Mouse (Mus musculus): ENCODE data around the gene Awat2.
"Not testable (repeated sequence)": the region's sequence is repeated elsewhere in the genome, so short reads cannot be mapped to it uniquely, and the experiment has no call there.

Gene Awat2

GRCm38 (mm10) chrX:100442617-100443016, at the start of gene Awat2:
Gene Awat2 (minus strand): TSS chrX:100442717.
- in situ Hi-C loops (cut with MboI; ENCODE audit: low pct_unique_long_range_greater_than_20kb in 1 of 2, low sequenced_read_pairs in 2 of 2, unreplicated experiment in 1 of 2): not testable (repeated sequence)

- in situ Hi-C loops (cut with MboI; ENCODE audit: low pct_unique_long_range_greater_than_20kb in 1 of 2, low sequenced_read_pairs in 2 of 2, unreplicated experiment in 1 of 2): no loop called here
These were observed 37.8 kb upstream of the Awat2 start for GRCm38 (mm10) chrX:100480317-100480716.

GRCm38 (mm10) chrX:100475569-100476223, 33.2 kb upstream of the Awat2 start:
- in situ Hi-C loops (cut with MboI; ENCODE audit: low pct_unique_long_range_greater_than_20kb in 1 of 2, low sequenced_read_pairs in 2 of 2, unreplicated experiment in 1 of 2): no loop called here

GRCm38 (mm10) chrX:100471491-100471890, 29.0 kb upstream of the Awat2 start:
- in situ Hi-C loops (cut with MboI; ENCODE audit: low pct_unique_long_range_greater_than_20kb in 1 of 2, low sequenced_read_pairs in 2 of 2, unreplicated experiment in 1 of 2): no loop called here

- in situ Hi-C loops (cut with MboI; ENCODE audit: low pct_unique_long_range_greater_than_20kb in 1 of 2, low sequenced_read_pairs in 2 of 2, unreplicated experiment in 1 of 2): no loop called here
These were observed 27.6 kb upstream of the Awat2 start for GRCm38 (mm10) chrX:100470126-100470525.

GRCm38 (mm10) chrX:100468047-100468446, 25.5 kb upstream of the Awat2 start:
- in situ Hi-C loops (cut with MboI; ENCODE audit: low pct_unique_long_range_greater_than_20kb in 1 of 2, low sequenced_read_pairs in 2 of 2, unreplicated experiment in 1 of 2): no loop called here

GRCm38 (mm10) chrX:100443532-100443931, 1.0 kb upstream of the Awat2 start:
- in situ Hi-C loops (cut with MboI; ENCODE audit: low pct_unique_long_range_greater_than_20kb in 1 of 2, low sequenced_read_pairs in 2 of 2, unreplicated experiment in 1 of 2): no loop called here

GRCm38 (mm10) chrX:100432311-100432710, 10.2 kb downstream of the Awat2 start:
- in situ Hi-C loops (cut with MboI; ENCODE audit: low pct_unique_long_range_greater_than_20kb in 1 of 2, low sequenced_read_pairs in 2 of 2, unreplicated experiment in 1 of 2): no loop called here

- in situ Hi-C loops (cut with MboI; ENCODE audit: low pct_unique_long_range_greater_than_20kb in 1 of 2, low sequenced_read_pairs in 2 of 2, unreplicated experiment in 1 of 2): no loop called here
These were observed 13.8 kb downstream of the Awat2 start, which contains the start of gene Otud6a for GRCm38 (mm10) chrX:100428693-100429092. Gene Otud6a (plus strand): TSS chrX:100429013.

- in situ Hi-C loops (cut with MboI; ENCODE audit: low pct_unique_long_range_greater_than_20kb in 1 of 2, low sequenced_read_pairs in 2 of 2, unreplicated experiment in 1 of 2): no loop called here
These were observed 33.3 kb downstream of the Awat2 start for GRCm38 (mm10) chrX:100409245-100409644.

GRCm38 (mm10) chrX:100401657-100402056, 40.9 kb downstream of the Awat2 start:
- in situ Hi-C loops (cut with MboI; ENCODE audit: low pct_unique_long_range_greater_than_20kb in 1 of 2, low sequenced_read_pairs in 2 of 2, unreplicated experiment in 1 of 2): no loop called here

GRCm38 (mm10) chrX:100400900-100401299, 41.6 kb downstream of the Awat2 start:
- in situ Hi-C loops (cut with MboI; ENCODE audit: low pct_unique_long_range_greater_than_20kb in 1 of 2, low sequenced_read_pairs in 2 of 2, unreplicated experiment in 1 of 2): no loop called here

- in situ Hi-C loops (cut with MboI; ENCODE audit: low pct_unique_long_range_greater_than_20kb in 1 of 2, low sequenced_read_pairs in 2 of 2, unreplicated experiment in 1 of 2): no loop called here
These were observed 47.5 kb downstream of the Awat2 start for GRCm38 (mm10) chrX:100395026-100395425.

GRCm38 (mm10) chrX:100394223-100394861, 48.2 kb downstream of the Awat2 start:
- in situ Hi-C loops (cut with MboI; ENCODE audit: low pct_unique_long_range_greater_than_20kb in 1 of 2, low sequenced_read_pairs in 2 of 2, unreplicated experiment in 1 of 2): no loop called here

GRCm38 (mm10) chrX:100392304-100392703, 50.2 kb downstream of the Awat2 start:
- in situ Hi-C loops (cut with MboI; ENCODE audit: low pct_unique_long_range_greater_than_20kb in 1 of 2, low sequenced_read_pairs in 2 of 2, unreplicated experiment in 1 of 2): no loop called here

- in situ Hi-C loops (cut with MboI; ENCODE audit: low pct_unique_long_range_greater_than_20kb in 1 of 2, low sequenced_read_pairs in 2 of 2, unreplicated experiment in 1 of 2): no loop called here
These were observed 52.6 kb downstream of the Awat2 start for GRCm38 (mm10) chrX:100389887-100390286.

GRCm38 (mm10) chrX:100356974-100357373, 85.5 kb downstream of the Awat2 start:
- in situ Hi-C loops (cut with MboI; ENCODE audit: low pct_unique_long_range_greater_than_20kb in 1 of 2, low sequenced_read_pairs in 2 of 2, unreplicated experiment in 1 of 2): no loop called here
